Mouse (Mus musculus): ENCODE measurements around the gene Gpr1.

DNA sequence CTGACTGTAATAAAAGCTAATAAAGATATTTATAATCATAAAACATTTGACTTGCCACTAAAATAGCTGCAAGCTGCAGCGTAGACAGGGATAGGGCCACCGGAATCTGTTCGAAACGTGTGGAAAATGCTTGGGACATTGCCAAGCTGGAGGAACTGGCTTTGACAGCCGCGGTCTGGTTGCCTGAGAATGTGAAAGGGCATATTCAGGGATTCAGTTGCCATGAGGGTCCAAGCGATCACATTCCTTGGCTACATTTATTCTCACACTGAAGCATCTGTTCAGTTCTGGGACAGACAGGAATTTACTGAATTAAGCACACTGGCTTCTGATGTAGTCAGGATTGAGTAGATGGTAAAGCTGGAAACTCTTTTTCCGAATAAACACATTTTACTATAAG is 23.5 kb downstream of the Gpr1 start:
- no peak for TF ChIP-seq CTCF (IDR thresholded peaks at IDR 0.05; ENCODE audit: insufficient read depth, low read length)
- TF ChIP-seq POLR2A (IDR thresholded peaks at IDR 0.05; ENCODE audit: borderline replicate concordance, extremely low read depth, low read depth, low read length): no peak

Data from lung, adult 2 months (tissue).